Mouse (Mus musculus) kidney, postnatal 0 days (tissue): ENCODE measurements around the gene Tmem119. TPM values are rescaled to one million over a fixed set of nuclear protein-coding genes. Genes with fewer than 3 reads are reported as not detected.

Experiments used
- ATAC-seq: fragments of 200-750 bp; cut with Nextera tagmentation; replicated peaks from 2 replicates; pipeline ENCODE4 v1.8.0; 2017; ENCODE audit warnings: low read depth, moderate number of reproducible peaks, moderate TSS enrichment, moderate library complexity; ENCODE audit not compliant: low FRiP score
- DNase-seq: peaks from one replicate; pipeline ENCODE4 v3.0.0-alpha.2; 2016; ENCODE audit warnings: low spot score
- H3K27ac ChIP-seq: fragments of 300-500 bp; sonication (generic); 2 replicates; pipeline ENCODE4 v1.5.1; 2014; ENCODE audit warnings: mild to moderate bottlenecking
- H3K27me3 ChIP-seq: fragments of 300-500 bp; sonication (generic); 2 replicates; pipeline ENCODE4 v1.6.1; 2014; ENCODE audit warnings: low read length, mixed read lengths; ENCODE audit not compliant: insufficient read depth
- H3K36me3 ChIP-seq: fragments of 300-500 bp; sonication (generic); 2 replicates; pipeline ENCODE4 v1.6.1; 2014; ENCODE audit warnings: low read length, mixed read lengths; ENCODE audit not compliant: insufficient read depth
- H3K4me1 ChIP-seq: fragments of 300-500 bp; sonication (generic); replicated peaks from 2 replicates; pipeline ENCODE4 v1.6.1; 2014; ENCODE audit warnings: antibody characterized with exemption, low read length, mixed read lengths; ENCODE audit not compliant: insufficient read depth
- H3K4me2 ChIP-seq: fragments of 300-500 bp; sonication (generic); 2 replicates; pipeline ENCODE4 v1.6.1; 2014; ENCODE audit warnings: mild to moderate bottlenecking, low read length, moderate library complexity, mixed read lengths
- H3K4me3 ChIP-seq: fragments of 300-500 bp; sonication (generic); replicated peaks from 2 replicates; pipeline ENCODE4 v1.5.1; 2014; ENCODE audit warnings: low read depth, low read length
- H3K9ac ChIP-seq: fragments of 300-500 bp; sonication (generic); 2 replicates; pipeline ENCODE4 v1.6.1; 2014; ENCODE audit warnings: low read depth, low read length
- H3K9me3 ChIP-seq: fragments of 300-500 bp; sonication (generic); replicated peaks from 2 replicates; pipeline ENCODE4 v1.6.1; 2016; ENCODE audit warnings: low read length, inconsistent platforms, mixed read lengths
- CTCF ChIP-seq: IDR thresholded peaks from 2 replicates; pipeline ENCODE4 v1.5.1; 2016; ENCODE audit warnings: antibody characterized with exemption, low read depth, mild to moderate bottlenecking, moderate library complexity
- WGBS: fragments of 180-500 bp; shearing (Covaris S2); extraction: QIAGEN DNeasy Blood & Tissue Kit; methylation state at CpG from one replicate; pipeline ENCODE4 v1.1.7; 2014; 5-methylcytosine and 5-hydroxymethylcytosine counted together
- polyA plus RNA-seq: library from polyadenylated mRNA; unstranded; fragments of >200 nt; fragmentation: Nextera tagmentation; extraction: Ambion mirVana; gene quantifications from 2 replicates; pipeline ENCODE4 v1.2.1, GENCODE M21; 2015

The Tmem119 gene
- polyA plus RNA-seq, 1 experiment from 2014 or later = 37.3 TPM

DNA sequence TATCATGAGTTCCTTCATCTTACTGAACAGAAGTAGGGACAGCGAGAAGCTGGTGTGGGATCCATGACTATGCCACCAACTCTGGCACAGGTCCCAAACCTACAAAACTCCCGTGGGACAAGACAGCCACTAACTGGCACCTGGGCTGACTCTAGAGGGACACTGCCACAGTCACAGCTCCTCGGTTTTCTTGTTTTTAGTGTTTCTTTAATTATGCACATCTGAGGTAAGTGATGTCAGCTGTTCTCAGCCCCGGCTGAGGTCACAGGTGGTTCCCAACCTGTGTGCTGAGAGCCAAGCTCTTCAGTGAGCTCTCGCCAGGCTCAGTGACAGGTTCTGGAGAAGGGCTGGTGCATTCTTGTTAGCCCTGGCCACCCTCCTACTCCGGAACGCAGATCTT, 35.9 kb downstream of the Tmem119 start:
- ATAC-seq = no peak
- no peak for DNase-seq
- WGBS = 90% methylated on average over 7 of the region's 7 CpGs
- Histone ChIP-seq H3K4me3 (no peak overlapping the region), H3K4me1 (no peaks in the 10 kb centered on the region; the same call in 1 of the 2 replicates), H3K36me3 (peaks cover 32% of the 10 kb centered on the region; the same call in 1 of the 2 replicates), H3K4me2 (no peak overlapping the region), H3K9ac (no peak overlapping the region), H3K27me3 (no peaks in the 10 kb centered on the region), H3K9me3 (no peaks in the 10 kb centered on the region), H3K27ac (no peak overlapping the region)
- no peak for TF ChIP-seq CTCF

DNA sequence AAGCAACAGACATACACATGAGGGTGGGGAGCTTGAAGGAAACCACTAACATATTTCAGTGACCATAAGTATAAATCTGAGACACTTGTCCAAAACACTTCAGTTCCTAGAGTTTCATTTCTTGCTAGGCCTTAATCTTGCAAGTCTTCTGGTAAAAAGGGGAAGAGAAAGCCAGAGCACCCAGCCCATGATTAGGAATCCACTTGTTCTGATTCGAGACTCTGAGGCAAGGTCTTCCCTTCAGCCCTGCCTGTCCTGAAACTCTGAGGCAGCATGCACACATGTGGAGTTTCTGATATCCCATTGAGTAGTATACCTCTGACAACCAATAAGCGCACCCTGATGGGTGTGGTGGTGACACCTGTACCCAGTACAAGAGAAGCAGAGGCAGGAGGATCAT, 38.7 kb downstream of the Tmem119 start:
- Histone ChIP-seq H3K9me3 (no peaks in the 10 kb centered on the region), H3K4me3 (no peak overlapping the region), H3K9ac (no peak overlapping the region), H3K27me3 (no peaks in the 10 kb centered on the region), H3K4me2 (no peak overlapping the region), H3K36me3 (peaks cover 57% of the 10 kb centered on the region), H3K27ac (no peak overlapping the region), H3K4me1 (no peaks in the 10 kb centered on the region)
- no peak for DNase-seq
- 91% methylated on average over 2 of the region's 2 CpGs for WGBS
- ATAC-seq = no peak
- TF ChIP-seq CTCF = no peak

DNA sequence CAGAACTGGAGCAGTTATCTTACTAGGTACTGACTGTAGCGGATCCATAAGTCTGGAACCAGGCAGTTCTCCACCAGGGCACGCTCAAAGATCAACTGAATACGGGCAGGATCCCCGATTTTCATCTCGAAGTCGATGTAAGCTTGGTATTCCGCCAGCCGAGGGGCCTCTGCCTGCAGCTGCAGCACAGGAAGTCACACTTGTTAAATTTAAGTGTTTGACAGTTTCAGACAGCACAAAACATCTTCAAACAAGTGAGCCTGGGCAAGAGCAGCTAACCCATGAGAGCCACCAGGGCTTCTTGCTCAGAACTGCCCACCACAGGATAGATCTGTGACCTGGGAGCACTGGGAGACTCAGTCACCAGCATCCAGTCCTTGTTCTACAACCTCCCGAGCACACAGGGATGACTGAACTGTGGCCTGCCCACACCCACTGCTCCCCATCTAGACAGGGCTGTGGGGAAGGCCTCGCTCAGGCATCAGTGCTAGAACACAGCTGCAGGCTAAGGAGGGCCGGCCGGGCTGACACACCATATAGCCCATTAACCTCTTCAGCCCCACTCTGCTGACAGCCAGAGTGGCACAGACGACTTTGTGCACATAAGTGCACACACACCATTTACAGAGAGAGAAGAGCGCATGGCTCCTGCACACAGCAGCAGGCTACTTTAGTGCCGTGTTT, 44.8 kb downstream of the Tmem119 start:
- WGBS = 82% methylated on average over 15 of the region's 15 CpGs
- DNase-seq (no peak), ATAC-seq (no peak)
- no peak overlapping the region for H3K4me3 ChIP-seq
- peaks cover 89% of the 10 kb centered on the region for H3K36me3 ChIP-seq
- H3K4me1 ChIP-seq = no peaks in the 10 kb centered on the region
- H3K27ac ChIP-seq = no peak overlapping the region
- no peak overlapping the region for H3K4me2 ChIP-seq
- H3K9me3 ChIP-seq = no peaks in the 10 kb centered on the region
- H3K27me3 ChIP-seq = no peaks in the 10 kb centered on the region
- TF ChIP-seq CTCF = no peak
- H3K9ac ChIP-seq = no peak overlapping the region

DNA sequence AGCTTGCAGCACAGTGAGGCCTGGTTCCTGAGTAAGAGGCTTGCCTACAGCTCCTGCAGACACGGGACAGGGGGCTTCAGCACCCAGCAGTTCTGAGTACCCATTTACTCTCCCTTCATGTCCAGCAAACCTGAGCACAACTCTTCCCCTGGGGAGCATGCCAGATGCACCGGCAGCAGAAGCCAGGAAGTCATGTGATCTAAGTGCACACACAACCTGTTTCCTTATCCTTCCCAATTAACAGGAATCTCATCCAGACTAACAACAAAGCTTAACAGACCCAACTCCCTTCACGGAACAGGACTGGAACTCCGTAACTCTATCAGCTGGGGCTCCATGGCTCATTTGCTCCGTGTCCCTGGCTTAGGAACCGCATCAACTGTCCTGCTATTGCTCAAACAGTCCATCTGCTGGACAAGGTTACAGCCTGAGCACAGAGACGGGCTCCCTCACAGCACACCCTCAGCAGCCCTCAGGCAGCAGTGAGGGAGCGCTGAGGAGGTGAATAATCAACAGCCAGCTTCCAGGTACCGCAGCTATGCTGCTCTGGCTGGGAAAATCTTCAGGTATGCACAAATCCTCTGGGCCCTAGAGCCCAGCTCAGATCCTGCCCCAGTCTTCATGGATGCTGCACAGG, 48.7 kb downstream of the Tmem119 start:
- no peaks in the 10 kb centered on the region for H3K27me3 ChIP-seq
- no peak for TF ChIP-seq CTCF
- peak; percentile 59 for DNase-seq
- no peak overlapping the region for H3K4me2 ChIP-seq
- no peak overlapping the region for H3K27ac ChIP-seq
- no peak overlapping the region for H3K4me3 ChIP-seq
- H3K9me3 ChIP-seq = no peaks in the 10 kb centered on the region
- H3K36me3 ChIP-seq = peaks cover 87% of the 10 kb centered on the region
- H3K9ac ChIP-seq = no peak overlapping the region
- no peaks in the 10 kb centered on the region for H3K4me1 ChIP-seq
- WGBS = 60% methylated on average over 9 of the region's 9 CpGs
- ATAC-seq = no peak

DNA sequence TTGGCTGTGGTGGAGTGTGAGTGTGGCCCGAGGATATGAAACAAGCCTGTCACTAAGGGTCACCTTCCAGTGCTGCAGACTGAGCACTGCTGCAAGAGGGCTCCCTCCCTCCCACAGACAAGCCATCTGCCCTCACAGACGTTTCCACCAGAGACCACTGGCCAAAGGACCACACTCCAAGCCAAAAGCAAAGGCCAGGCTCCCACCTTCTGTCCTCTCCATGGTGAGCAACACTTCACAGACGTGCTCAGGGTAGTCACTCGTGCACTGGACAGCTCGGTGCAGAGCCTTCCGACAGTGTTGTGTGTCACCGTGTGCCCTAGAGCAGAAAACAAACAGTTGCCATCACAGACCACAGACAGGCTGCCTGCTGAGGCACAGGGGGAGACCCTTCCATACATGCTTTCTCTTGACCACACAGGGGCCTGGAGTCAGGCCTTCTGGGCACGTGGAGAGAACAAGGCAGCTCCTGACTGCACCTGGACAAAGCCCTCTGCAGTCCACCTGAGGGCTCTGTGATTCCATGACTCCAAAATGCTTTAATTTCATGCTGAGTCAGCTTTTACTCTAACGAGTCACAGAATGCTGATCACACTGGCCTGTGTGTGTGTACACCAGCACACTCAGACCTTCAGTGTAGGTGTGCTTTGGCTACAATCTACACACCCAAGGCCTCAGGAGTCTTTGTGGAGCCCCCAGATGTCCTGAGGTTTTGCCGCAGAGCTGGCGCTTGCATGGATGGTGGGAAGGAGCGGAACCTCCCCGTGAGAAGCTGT, 51.6 kb downstream of the Tmem119 start:
- H3K27ac ChIP-seq = no peak overlapping the region
- peaks cover 87% of the 10 kb centered on the region for H3K36me3 ChIP-seq
- DNase-seq (no peak), ATAC-seq (no peak)
- 94% methylated on average over 13 of the region's 13 CpGs for WGBS
- no peak overlapping the region for H3K4me2 ChIP-seq
- H3K4me3 ChIP-seq = no peak overlapping the region
- H3K27me3 ChIP-seq = no peaks in the 10 kb centered on the region
- H3K9me3 ChIP-seq = no peaks in the 10 kb centered on the region
- no peak overlapping the region for H3K9ac ChIP-seq
- no peaks in the 10 kb centered on the region for H3K4me1 ChIP-seq
- no peak for TF ChIP-seq CTCF

DNA sequence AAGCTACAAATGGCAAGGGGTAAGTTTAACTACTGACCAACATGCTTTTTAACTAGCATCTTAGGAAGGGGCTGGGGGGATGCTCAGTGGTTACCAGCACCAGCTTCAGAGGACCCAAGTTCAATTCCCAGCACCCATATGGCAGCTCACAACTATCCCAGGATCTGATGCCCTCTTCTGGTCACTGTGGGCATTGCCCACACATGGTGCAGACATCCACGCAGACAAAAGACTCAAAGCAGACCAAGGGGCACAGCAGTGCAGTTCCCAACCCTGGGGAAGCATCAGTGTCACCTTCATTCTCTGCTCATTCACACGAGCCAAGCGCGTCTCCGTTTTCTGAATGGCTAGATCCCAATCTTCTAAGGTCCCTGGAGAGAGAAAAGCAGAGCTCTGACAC, 52.7 kb downstream of the Tmem119 start:
- TF ChIP-seq CTCF = peak; percentile 36; the same call in 1 of the 2 replicates
- no peak overlapping the region for H3K4me2 ChIP-seq
- no peaks in the 10 kb centered on the region for H3K4me1 ChIP-seq
- H3K36me3 ChIP-seq = peaks cover 83% of the 10 kb centered on the region
- ATAC-seq (no peak), DNase-seq (no peak)
- H3K27ac ChIP-seq = no peak overlapping the region
- no peaks in the 10 kb centered on the region for H3K27me3 ChIP-seq
- H3K9ac ChIP-seq = no peak overlapping the region
- no peaks in the 10 kb centered on the region for H3K9me3 ChIP-seq
- no peak overlapping the region for H3K4me3 ChIP-seq
- 91% methylated on average over 5 of the region's 5 CpGs for WGBS

Other genes starting within 250 kb of the Tmem119 start
- 7.5 and 8.3 TPM in 2 replicates for gene Cmklr1, start 150.1 kb downstream of the Tmem119 start, polyA plus RNA-seq
- gene 1700069L16Rik, start 75.7 kb downstream of the Tmem119 start, polyA plus RNA-seq = not detected in 2 replicates
- gene Ficd, start 64.7 kb downstream of the Tmem119 start, polyA plus RNA-seq = 5.4 TPM in 2 replicates
- gene Sart3, start 28.0 kb downstream of the Tmem119 start, polyA plus RNA-seq = 27.2 and 27.7 TPM in 2 replicates
- 187 and 202 TPM in 2 replicates for gene Iscu, start 27.8 kb downstream of the Tmem119 start, polyA plus RNA-seq
- 2.1 and 2.4 TPM in 2 replicates for gene Selplg, start 32.1 kb upstream of the Tmem119 start, polyA plus RNA-seq
- 69.5 and 86.7 TPM in 2 replicates for gene Coro1c, start 108.2 kb upstream of the Tmem119 start, polyA plus RNA-seq
- 9.9 and 10.0 TPM in 2 replicates for gene Ssh1, start 193.4 kb upstream of the Tmem119 start, polyA plus RNA-seq
- 35.3 and 42.7 TPM in 2 replicates for gene Dao, start 203.2 kb upstream of the Tmem119 start, polyA plus RNA-seq